In genomic region chr9:107282951-107283350, GRCm38 (mm10) we compare ENCODE assay signal across 19 mouse cellular contexts. TPM values are rescaled to one million over a fixed set of nuclear protein-coding genes. Genes with fewer than 3 reads are reported as not detected.
A peak's percentile ranks its signal among the peaks of the same experiment; 100 is the strongest.
DNase-seq lines count a peak whose midpoint lies in the region; ATAC-seq and TF ChIP-seq lines count a peak whose summit lies in the region.
"Had no signal": no experiment of that assay in that cellular context is flagged by ENCODE, and none has a peak within 500 bp of the region (broad histone marks: within the 10 kb centered on the region; RNA-seq: fewer than 3 reads in every experiment).

No protein-coding gene starts in this region.

- H3K4me1 ChIP-seq in liver, postnatal 0 days (ENCODE audit: insufficient read depth), result peaks cover 16% of the 10 kb centered on the region
- peaks cover 41% of the 10 kb centered on the region for H3K4me1 ChIP-seq in liver, embryonic 11.5 days (replicated peaks; ENCODE audit: control insufficient read depth, insufficient read depth, low read length)
- H3K4me1 ChIP-seq in brown adipose tissue, adult 24 weeks (ENCODE audit: control insufficient read depth, insufficient read depth, insufficient read length, low read length), result peaks cover 13% of the 10 kb centered on the region

- 63% methylated on average over 9 of the region's 9 CpGs for WGBS in liver, postnatal 0 days (ENCODE audit: insufficient replicate concordance)
- 81% methylated on average over 9 of the region's 9 CpGs for WGBS in liver, embryonic 11.5 days

- no peak overlapping the region for H3K4me3 ChIP-seq in liver, postnatal 0 days (ENCODE audit: low read depth, low read length)
- H3K4me3 ChIP-seq in liver, embryonic 11.5 days (ENCODE audit: low read depth, low read length), result no peak overlapping the region
- H3K4me3 ChIP-seq in brown adipose tissue, adult 24 weeks (ENCODE audit: insufficient read depth, low read depth, low read length), result no peak overlapping the region
- H3K4me3 ChIP-seq: embryonic facial prominence, embryonic 12.5 days; forebrain, embryonic 15.5 days; heart, embryonic 12.5 days; hindbrain, embryonic 12.5 days had no signal

- no peak for TF ChIP-seq EP300 in liver, postnatal 0 days (IDR thresholded peaks at IDR 0.05; ENCODE audit: low read depth)

- TF ChIP-seq CTCF in liver, postnatal 0 days (IDR thresholded peaks at IDR 0.05; ENCODE audit: low read depth), result no peak

- H3K4me2 ChIP-seq in liver, postnatal 0 days (ENCODE audit: low read depth, low read length), result no peak overlapping the region
- H3K4me2 ChIP-seq in liver, embryonic 11.5 days, result no peak overlapping the region
- H3K4me2 ChIP-seq: embryonic facial prominence, embryonic 12.5 days; forebrain, embryonic 15.5 days; heart, embryonic 12.5 days; hindbrain, embryonic 12.5 days had no signal

- no peaks in the 10 kb centered on the region for H3K36me3 ChIP-seq in liver, postnatal 0 days (replicated peaks; ENCODE audit: insufficient read depth, low read length)
- H3K36me3 ChIP-seq in liver, embryonic 11.5 days (ENCODE audit: control insufficient read depth, insufficient read depth, low read length), result no peaks in the 10 kb centered on the region
- H3K36me3 ChIP-seq: embryonic facial prominence, embryonic 12.5 days; forebrain, embryonic 15.5 days; heart, embryonic 12.5 days; hindbrain, embryonic 12.5 days had no signal

- H3K9me3 ChIP-seq in liver, postnatal 0 days (ENCODE audit: low read length), result no peaks in the 10 kb centered on the region
- H3K9me3 ChIP-seq in liver, embryonic 11.5 days (ENCODE audit: control insufficient read depth, low read length), result no peaks in the 10 kb centered on the region
- H3K9me3 ChIP-seq: embryonic facial prominence, embryonic 12.5 days; forebrain, embryonic 15.5 days; G1E; heart, embryonic 12.5 days; hindbrain, embryonic 12.5 days had no signal

- no peak overlapping the region for H3K9ac ChIP-seq in liver, postnatal 0 days (replicated peaks)
- H3K9ac ChIP-seq in liver, embryonic 11.5 days (ENCODE audit: low read depth, low read length), result no peak overlapping the region
- H3K9ac ChIP-seq: embryonic facial prominence, embryonic 12.5 days; forebrain, embryonic 15.5 days; heart, embryonic 12.5 days; hindbrain, embryonic 12.5 days had no signal

- no peaks in the 10 kb centered on the region for H3K27me3 ChIP-seq in liver, postnatal 0 days (ENCODE audit: insufficient read depth, low read length)
- H3K27me3 ChIP-seq in liver, embryonic 11.5 days (replicated peaks; ENCODE audit: control insufficient read depth, insufficient read depth, low read length), result no peaks in the 10 kb centered on the region
- H3K27me3 ChIP-seq: embryonic facial prominence, embryonic 12.5 days; forebrain, embryonic 15.5 days had no signal

- no peak for DNase-seq in liver, postnatal 0 days
- DNase-seq in liver, embryonic 11.5 days (ENCODE audit: low spot score), result no peak
- no peak for DNase-seq in cerebellum, postnatal 25 days
- DNase-seq in embryo, embryonic 10.5 days (ENCODE audit: low spot score), result no peak
- DNase-seq: adrenal gland, postnatal 14 days; B cell, adult 2 months; cerebellum, adult 2 months; cerebellum, postnatal 10 days; heart, postnatal 36 days had no signal

- H3K27ac ChIP-seq in liver, postnatal 0 days (ENCODE audit: low read depth), result peak overlapping the region; percentile 34; the same call in 1 of the 2 replicates
- H3K27ac ChIP-seq in liver, embryonic 11.5 days (ENCODE audit: low read depth, low read length), result no peak overlapping the region
- peak overlapping the region; percentile 46; the same call in 1 of the 2 replicates for H3K27ac ChIP-seq in brown adipose tissue, adult 24 weeks (replicated peaks; ENCODE audit: low read depth, low read length)
- H3K27ac ChIP-seq: embryonic facial prominence, embryonic 12.5 days; forebrain, embryonic 15.5 days; hindbrain, embryonic 12.5 days had no signal

- peak; percentile 14; the same call in 1 of the 2 replicates for ATAC-seq in liver, postnatal 0 days
- no peak for ATAC-seq in liver, embryonic 11.5 days (replicated peaks; ENCODE audit: low FRiP score)
- ATAC-seq in megakaryocyte progenitor cell, adult 5-6 weeks (replicated peaks; ENCODE audit: poor library complexity), result peak; percentile 14
- ATAC-seq: activated CD4-positive, CD25-positive, alpha-beta regulatory T cell, adult 4 months; CD4-positive, CD25-positive, alpha-beta regulatory T cell, adult 4 months; forebrain, embryonic 15.5 days; hindbrain, embryonic 16.5 days had no signal

RNA-seq across cellular contexts. Expression of gene Mapkapk3, which starts 6.7 kb away (rescaled TPM):
- polyA plus RNA-seq in liver, postnatal 0 days (2015; fragmentation: Nextera tagmentation; extraction: Ambion mirVana), result 7.8 and 8.3 TPM in 2 replicates
- 17.1 and 19.2 TPM in 2 replicates for polyA plus RNA-seq in liver, embryonic 11.5 days (2014; fragmentation: Nextera tagmentation; extraction: Ambion mirVana)
- polyA plus RNA-seq in brown adipose tissue, adult 24 weeks (2012; ENCODE audit: insufficient read depth, insufficient read length, missing spikeins), result 18.4 and 23.6 TPM in 2 replicates
- 100 and 115 TPM in 2 replicates for total RNA-seq in megakaryocyte progenitor cell, adult 5-6 weeks (2015)
- total RNA-seq in megakaryocyte progenitor cell, adult 5-6 weeks (2017), result 175 and 186 TPM in 2 replicates

RNA-seq across cellular contexts. Expression of gene Cish, which starts 12.9 kb away (rescaled TPM):
- 17.1 and 21.9 TPM in 2 replicates for polyA plus RNA-seq in liver, postnatal 0 days (2015; fragmentation: Nextera tagmentation; extraction: Ambion mirVana)
- 6.1 and 9.9 TPM in 2 replicates for polyA plus RNA-seq in liver, embryonic 11.5 days (2014; fragmentation: Nextera tagmentation; extraction: Ambion mirVana)
- 23.1 and 44.9 TPM in 2 replicates for polyA plus RNA-seq in brown adipose tissue, adult 24 weeks (2012; ENCODE audit: insufficient read depth, insufficient read length, missing spikeins)
- total RNA-seq in megakaryocyte progenitor cell, adult 5-6 weeks (2015), result 0.51 and 0.86 TPM in 2 replicates
- total RNA-seq in megakaryocyte progenitor cell, adult 5-6 weeks (2017), result 0.21 and 0.34 TPM in 2 replicates

RNA-seq across cellular contexts. Expression of gene Dock3, which starts 51.2 kb away (rescaled TPM):
- 0.02 TPM in 1 of 2 replicates, not detected in the other for polyA plus RNA-seq in liver, postnatal 0 days (2015; fragmentation: Nextera tagmentation; extraction: Ambion mirVana)
- polyA plus RNA-seq in liver, embryonic 11.5 days (2014; fragmentation: Nextera tagmentation; extraction: Ambion mirVana), result 0.41 and 1.1 TPM in 2 replicates
- not detected in 2 replicates for polyA plus RNA-seq in brown adipose tissue, adult 24 weeks (2012; ENCODE audit: insufficient read depth, insufficient read length, missing spikeins)
- 1.2 TPM in 1 of 2 replicates, not detected in the other for total RNA-seq in megakaryocyte progenitor cell, adult 5-6 weeks (2015)
- not detected in 2 replicates for total RNA-seq in megakaryocyte progenitor cell, adult 5-6 weeks (2017)
- polyA plus RNA-seq: G1E had no signal

RNA-seq across cellular contexts. Expression of gene Hemk1, which starts 55.2 kb away (rescaled TPM):
- polyA plus RNA-seq in liver, postnatal 0 days (2015; fragmentation: Nextera tagmentation; extraction: Ambion mirVana), result 2.5 and 3.2 TPM in 2 replicates
- 8.2 and 8.7 TPM in 2 replicates for polyA plus RNA-seq in liver, embryonic 11.5 days (2014; fragmentation: Nextera tagmentation; extraction: Ambion mirVana)
- polyA plus RNA-seq in brown adipose tissue, adult 24 weeks (2012; ENCODE audit: insufficient read depth, insufficient read length, missing spikeins), result 52.8 and 58.3 TPM in 2 replicates
- total RNA-seq in megakaryocyte progenitor cell, adult 5-6 weeks (2015), result 14.5 and 20.2 TPM in 2 replicates
- 12.0 and 14.0 TPM in 2 replicates for total RNA-seq in megakaryocyte progenitor cell, adult 5-6 weeks (2017)

RNA-seq across cellular contexts. Expression of gene 6430571L13Rik, which starts 57.5 kb away (rescaled TPM):
- polyA plus RNA-seq in liver, postnatal 0 days (2015; fragmentation: Nextera tagmentation; extraction: Ambion mirVana), result 0.14 and 0.22 TPM in 2 replicates
- polyA plus RNA-seq in liver, embryonic 11.5 days (2014; fragmentation: Nextera tagmentation; extraction: Ambion mirVana), result 0.05 and 0.10 TPM in 2 replicates
- 8.8 and 22.5 TPM in 2 replicates for polyA plus RNA-seq in brown adipose tissue, adult 24 weeks (2012; ENCODE audit: insufficient read depth, insufficient read length, missing spikeins)
- 0.07 TPM in 1 of 2 replicates, not detected in the other for total RNA-seq in megakaryocyte progenitor cell, adult 5-6 weeks (2015)
- total RNA-seq in megakaryocyte progenitor cell, adult 5-6 weeks (2017), result 0.08 and 0.17 TPM in 2 replicates
